ENCODE assay signal across 16 mouse cellular contexts in genomic region chr7:135655113-135655512, GRCm38 (mm10).
A peak's percentile ranks its signal among the peaks of the same experiment; 100 is the strongest.
DNase-seq lines count a peak whose midpoint lies in the region; ATAC-seq and TF ChIP-seq lines count a peak whose summit lies in the region.
"Had no signal": no experiment of that assay in that cellular context is flagged by ENCODE, and none has a peak within 500 bp of the region (broad histone marks: within the 10 kb centered on the region; RNA-seq: fewer than 3 reads in every experiment).

No protein-coding gene starts in this region.

- H3K27ac ChIP-seq in lung, postnatal 0 days (ENCODE audit: low read length): no peak overlapping the region
- no peak overlapping the region for H3K27ac ChIP-seq in MEL (ENCODE audit: control insufficient read depth, low read depth, low read length)
- H3K27ac ChIP-seq in intestine, embryonic 16.5 days (ENCODE audit: low read length): no peak overlapping the region
- H3K27ac ChIP-seq: embryonic facial prominence, embryonic 10.5 days; hindbrain, embryonic 14.5 days; left cerebral cortex, adult 2 months; midbrain, embryonic 10.5 days; stomach, embryonic 15.5 days had no signal

- H3K9me3 ChIP-seq in lung, postnatal 0 days (ENCODE audit: low read length): no peaks in the 10 kb centered on the region
- no peaks in the 10 kb centered on the region for H3K9me3 ChIP-seq in MEL (replicated peaks; ENCODE audit: insufficient read depth, low read length)
- H3K9me3 ChIP-seq in intestine, embryonic 16.5 days (ENCODE audit: control insufficient read depth, low read length): no peaks in the 10 kb centered on the region
- H3K9me3 ChIP-seq: embryonic facial prominence, embryonic 10.5 days; midbrain, embryonic 10.5 days; stomach, embryonic 15.5 days had no signal

- peaks cover 5% of the 10 kb centered on the region; the same call in 1 of the 2 replicates for H3K4me1 ChIP-seq in lung, postnatal 0 days (ENCODE audit: insufficient read depth, low read depth, low read length)
- no peaks in the 10 kb centered on the region for H3K4me1 ChIP-seq in lung, adult 2 months (ENCODE audit: control insufficient read depth, insufficient read depth, low read length)
- 0 out of 4 replicates have a peak, but pooled peaks cover 0 to 4% of the 10 kb centered on the region in 2 experiments for H3K4me1 ChIP-seq in MEL (ENCODE audit: control insufficient read depth in 1 of 2, insufficient read depth in 2 of 2, low read length in 2 of 2)
- peaks cover 6% of the 10 kb centered on the region; the same call in 1 of the 2 replicates for H3K4me1 ChIP-seq in intestine, embryonic 16.5 days (ENCODE audit: control insufficient read depth, insufficient read depth, low read length)

- no peak overlapping the region for H3K4me2 ChIP-seq in lung, postnatal 0 days (replicated peaks; ENCODE audit: low read depth, low read length)
- no peak overlapping the region for H3K4me2 ChIP-seq in intestine, embryonic 16.5 days (ENCODE audit: low read depth, low read length)
- H3K4me2 ChIP-seq: hindbrain, embryonic 14.5 days; stomach, embryonic 15.5 days had no signal

- DNase-seq in lung, postnatal 0 days (ENCODE audit: low spot score): peak; percentile 52
- DNase-seq in lung, adult 2 months: no peak
- DNase-seq in MEL (ENCODE audit: low read depth, low spot score): peak; percentile 60
- DNase-seq in brain, adult 2 months (ENCODE audit: low read depth, low spot score): peak; percentile 47
- DNase-seq in adrenal gland, adult (ENCODE audit: inconsistent age in 2 of 2, low spot score in 1 of 2): no peak
- DNase-seq: kidney, adult 18-20 months; kidney, postnatal 4 days; right cerebral cortex, postnatal 14 days had no signal

- ATAC-seq in lung, postnatal 0 days: peak; percentile 25
- peak; percentile 31; the same call in 1 of the 2 replicates for ATAC-seq in neutrophil, adult 5-6 weeks (ENCODE audit: extremely low read depth, insufficient number of reproducible peaks, low FRiP score, poor library complexity, severe bottlenecking)
- ATAC-seq in intestine, embryonic 16.5 days: no peak
- ATAC-seq: Patski had no signal

- H3K36me3 ChIP-seq in lung, postnatal 0 days (ENCODE audit: insufficient read depth, low read length): no peaks in the 10 kb centered on the region
- no peaks in the 10 kb centered on the region; a peak in 1 of 4 replicates for H3K36me3 ChIP-seq in MEL (ENCODE audit: control insufficient read depth in 1 of 2, insufficient read depth in 2 of 2, low read length in 2 of 2)
- H3K36me3 ChIP-seq in intestine, embryonic 16.5 days (ENCODE audit: control insufficient read depth, insufficient read depth, low read length): no peaks in the 10 kb centered on the region
- H3K36me3 ChIP-seq: embryonic facial prominence, embryonic 10.5 days; midbrain, embryonic 10.5 days; stomach, embryonic 15.5 days had no signal

- TF ChIP-seq RAD21 in MEL (IDR thresholded peaks at IDR 0.05; ENCODE audit: low read depth, low read length): no peak

- H3K9ac ChIP-seq in lung, postnatal 0 days (replicated peaks; ENCODE audit: low read depth): no peak overlapping the region
- H3K9ac ChIP-seq in MEL (ENCODE audit: control insufficient read depth, low read depth, low read length, poor library complexity, severe bottlenecking): no peak overlapping the region
- no peak overlapping the region for H3K9ac ChIP-seq in intestine, embryonic 16.5 days (ENCODE audit: low read depth, low read length)
- H3K9ac ChIP-seq: hindbrain, embryonic 14.5 days; stomach, embryonic 15.5 days had no signal

- H3K27me3 ChIP-seq in lung, postnatal 0 days (replicated peaks; ENCODE audit: insufficient read depth, low read length): no peaks in the 10 kb centered on the region
- no peaks in the 10 kb centered on the region for H3K27me3 ChIP-seq in MEL (ENCODE audit: control insufficient read depth in 1 of 2, insufficient read depth in 2 of 2, low read length in 2 of 2)
- H3K27me3 ChIP-seq in intestine, embryonic 16.5 days (replicated peaks; ENCODE audit: control insufficient read depth, insufficient read depth, low read length): no peaks in the 10 kb centered on the region
- H3K27me3 ChIP-seq: Patski; stomach, embryonic 15.5 days had no signal

- no peaks in the 10 kb centered on the region for H3K79me2 ChIP-seq in MEL (ENCODE audit: control insufficient read depth, insufficient read depth, low read length, poor library complexity)

- 65% methylated on average over 4 of the region's 4 CpGs for WGBS in lung, postnatal 0 days
- 70% methylated on average over 4 of the region's 4 CpGs for WGBS in lung, adult 2 months
- 81% methylated on average over 4 of the region's 4 CpGs for WGBS in intestine, embryonic 16.5 days

- no peak for TF ChIP-seq CTCF in lung, postnatal 0 days (IDR thresholded peaks at IDR 0.05)
- TF ChIP-seq CTCF in lung, adult 2 months (IDR thresholded peaks at IDR 0.05; ENCODE audit: insufficient read depth, low read length): no peak
- no peak for TF ChIP-seq CTCF in MEL (IDR thresholded peaks at IDR 0.05 in 2 of 3, conservative IDR thresholded peaks at IDR 0.05 in 1 of 3; ENCODE audit: control insufficient read depth in 1 of 3, insufficient read depth in 1 of 3, low read depth in 2 of 3, low read length in 3 of 3, poor library complexity in 1 of 3, severe bottlenecking in 1 of 3)

- TF ChIP-seq EP300 in lung, postnatal 0 days (IDR thresholded peaks at IDR 0.05): no peak
- no peak for TF ChIP-seq EP300 in MEL (IDR thresholded peaks at IDR 0.05; ENCODE audit: low read depth in 1 of 2, low read length in 2 of 2)

- no peak overlapping the region for H3K4me3 ChIP-seq in lung, postnatal 0 days (ENCODE audit: low read depth, low read length)
- no peak overlapping the region for H3K4me3 ChIP-seq in lung, adult 2 months (replicated peaks; ENCODE audit: extremely low read depth, low read depth, low read length)
- no peak overlapping the region for H3K4me3 ChIP-seq in MEL (ENCODE audit: control insufficient read depth in 1 of 2, insufficient read depth in 1 of 2, low read depth in 2 of 2, low read length in 2 of 2)
- H3K4me3 ChIP-seq in intestine, embryonic 16.5 days (ENCODE audit: low read length): no peak overlapping the region
- H3K4me3 ChIP-seq: embryonic facial prominence, embryonic 10.5 days; left cerebral cortex, adult 2 months; midbrain, embryonic 10.5 days; stomach, embryonic 15.5 days had no signal

- TF ChIP-seq POLR2A in lung, adult 2 months (IDR thresholded peaks at IDR 0.05; ENCODE audit: borderline replicate concordance, extremely low read depth, low read depth, low read length): no peak
- TF ChIP-seq POLR2A in MEL (IDR thresholded peaks at IDR 0.05; ENCODE audit: control insufficient read depth in 1 of 2, insufficient read depth in 1 of 2, low read depth in 1 of 2, low read length in 2 of 2, poor library complexity in 1 of 2): no peak

TF ChIP-seq in MEL, 35 proteins besides CTCF, POLR2A, EP300 and RAD21:
- TF ChIP-seq ZC3H11A (IDR thresholded peaks at IDR 0.05; ENCODE audit: low read depth, low read length): no peak
- TF ChIP-seq NRF1 (IDR thresholded peaks at IDR 0.05; ENCODE audit: insufficient read depth, low read depth, low read length, poor library complexity, severe bottlenecking): no peak
- TF ChIP-seq UBTF (IDR thresholded peaks at IDR 0.05; ENCODE audit: borderline replicate concordance, insufficient read depth, low read depth, low read length): no peak

Comparison
In these comparisons a context has a peak if more than half of its experiments do, and no peak if none do; other contexts are left out.
1. DNase-seq: peak in lung, postnatal 0 days (single experiment), MEL (single experiment) and brain, adult 2 months (single experiment); none in lung, adult 2 months (single experiment) and adrenal gland, adult (0 of 2).